Mouse (Mus musculus) left cerebral cortex, adult 8-10 months (tissue): ENCODE measurements around the gene Lrrc58. TPM values are rescaled to one million over a fixed set of nuclear protein-coding genes. Genes with fewer than 3 reads are reported as not detected.
A peak's percentile ranks its signal among the peaks of the same experiment; 100 is the strongest.

Experiments
- DNase-seq, 2 experiments: peaks; one replicate each; pipeline ENCODE4 v3.0.0; 2022; ENCODE audit warnings: low spot score in 2 of 2
- total RNA-seq, 4 experiments: library from RNA; stranded (reverse); gene quantifications; 2 replicates each; pipeline ENCODE4 v1.2.4; 2022

Gene Lrrc58
- total RNA-seq, 4 experiments from 2014 or later, result 90.5 to 97.5 (median 93.5) TPM

GRCm38 (mm10) chr16:37868506-37869469 is 599 bp downstream of the Lrrc58 start:
- DNase-seq, result peak in 1 of 2 experiments; percentile 34

GRCm38 (mm10) chr16:37869470-37870231 is 1.5 kb downstream of the Lrrc58 start:
- no peak for DNase-seq

- DNase-seq, result peak in 1 of 2 experiments; percentile 52
Observed at GRCm38 (mm10) chr16:37871112-37871715, 3.0 kb downstream of the Lrrc58 start.

GRCm38 (mm10) chr16:37874501-37875235 is 6.5 kb downstream of the Lrrc58 start:
- no peak for DNase-seq

GRCm38 (mm10) chr16:37877406-37877805 is 9.2 kb downstream of the Lrrc58 start:
- no peak for DNase-seq

GRCm38 (mm10) chr16:37878951-37879505 is 10.8 kb downstream of the Lrrc58 start:
- DNase-seq, result no peak

- DNase-seq, result no peak
Observed at GRCm38 (mm10) chr16:37879750-37880419, 11.7 kb downstream of the Lrrc58 start.

- no peak for DNase-seq
Observed at GRCm38 (mm10) chr16:37881168-37881567, 13.0 kb downstream of the Lrrc58 start.

GRCm38 (mm10) chr16:37888986-37889385 is 20.8 kb downstream of the Lrrc58 start:
- no peak for DNase-seq

GRCm38 (mm10) chr16:37892667-37893066 is 24.5 kb downstream of the Lrrc58 start:
- DNase-seq, result no peak

GRCm38 (mm10) chr16:37893381-37893780 is 25.2 kb downstream of the Lrrc58 start:
- no peak for DNase-seq

GRCm38 (mm10) chr16:37893942-37894341 is 25.8 kb downstream of the Lrrc58 start:
- no peak for DNase-seq

GRCm38 (mm10) chr16:37898790-37899189 is 30.6 kb downstream of the Lrrc58 start:
- no peak for DNase-seq

- no peak for DNase-seq
Observed at GRCm38 (mm10) chr16:37899357-37899756, 31.2 kb downstream of the Lrrc58 start.

- DNase-seq, result no peak
Observed at GRCm38 (mm10) chr16:37901318-37901717, 33.1 kb downstream of the Lrrc58 start.

- DNase-seq, result no peak
Observed at GRCm38 (mm10) chr16:37906456-37906855, 38.3 kb downstream of the Lrrc58 start.

GRCm38 (mm10) chr16:37911086-37911485 is 42.9 kb downstream of the Lrrc58 start:
- no peak for DNase-seq

- DNase-seq, result peak in 1 of 2 experiments; percentile 14
Observed at GRCm38 (mm10) chr16:37916138-37916817, 48.1 kb downstream of the Lrrc58 start, which contains the start of gene Gpr156. TSS of gene Gpr156 (plus strand) at chr16:37916496.

- no peak for DNase-seq
Observed at GRCm38 (mm10) chr16:37916818-37917201, 48.6 kb downstream of the Lrrc58 start.
